Mouse (Mus musculus) liver, embryonic 14.5 days (tissue): ENCODE measurements at regions not wholly inside any gene's neighbourhood (a gene's known extent, or its start where the extent isn't known, plus 50 kb on each side); places are given as distances from the start of the nearest gene placed in this dataset.

Source experiments
- ATAC-seq: fragments of 200-750 bp; cut with Nextera tagmentation; 2 replicates; pipeline ENCODE4 v1.8.0; 2017; ENCODE audit warnings: moderate number of reproducible peaks, mild to moderate bottlenecking, moderate library complexity; ENCODE audit not compliant: insufficient read depth
- DNase-seq, 3 experiments: peaks; one replicate each; pipeline ENCODE4 v3.0.0-alpha.2; 2012 to 2013; ENCODE audit warnings: low read depth in 3 of 3, low spot score in 3 of 3
- H3K27ac ChIP-seq: fragments of 300-500 bp; sonication (generic); 2 replicates; pipeline ENCODE4 v1.5.1; 2014; ENCODE audit warnings: moderate library complexity, mild to moderate bottlenecking, control low read depth, inconsistent platforms
- H3K27me3 ChIP-seq: fragments of 300-500 bp; sonication (generic); 2 replicates; pipeline ENCODE4 v1.6.1; 2014; ENCODE audit warnings: mild to moderate bottlenecking, low read length, moderate library complexity; ENCODE audit not compliant: control insufficient read depth, insufficient read depth
- H3K36me3 ChIP-seq: fragments of 300-500 bp; sonication (generic); replicated peaks from 2 replicates; pipeline ENCODE4 v1.6.1; 2014; ENCODE audit warnings: low read depth; ENCODE audit not compliant: control insufficient read depth, insufficient read depth
- H3K4me1 ChIP-seq, 2 experiments: fragments of 200-500 bp in 1 of 2; fragments of 300-500 bp in 1 of 2; sonication (generic) in 1 of 2; replicated peaks; 2 replicates each; pipeline ENCODE4 v1.6.1; 2012 to 2014; ENCODE audit warnings: antibody characterized with exemption in 1 of 2, inconsistent platforms in 1 of 2, low read length in 1 of 2; ENCODE audit not compliant: control insufficient read depth in 2 of 2, insufficient read depth in 2 of 2
- H3K4me2 ChIP-seq: fragments of 300-500 bp; sonication (generic); 2 replicates; pipeline ENCODE4 v1.6.1; 2014; ENCODE audit warnings: low read depth, mild to moderate bottlenecking, control low read depth, moderate library complexity
- H3K4me3 ChIP-seq, 2 experiments: fragments of 200-500 bp in 1 of 2; fragments of 300-500 bp in 1 of 2; sonication (generic) in 1 of 2; 2 replicates each; pipeline ENCODE4 v1.5.1; 2012 to 2014; ENCODE audit warnings: low read depth in 2 of 2, low read length in 2 of 2, mild to moderate bottlenecking in 2 of 2, control low read depth in 1 of 2, inconsistent platforms in 1 of 2, moderate library complexity in 1 of 2; ENCODE audit not compliant: insufficient read depth in 1 of 2
- H3K9ac ChIP-seq: fragments of 300-500 bp; sonication (generic); replicated peaks from 2 replicates; pipeline ENCODE4 v1.6.1; 2014; ENCODE audit warnings: mild to moderate bottlenecking, control low read depth, moderate library complexity
- H3K9me3 ChIP-seq: fragments of 300-500 bp; sonication (generic); 2 replicates; pipeline ENCODE4 v1.6.1; 2016; ENCODE audit warnings: low read length, mixed read lengths; ENCODE audit not compliant: control insufficient read depth
- CTCF ChIP-seq: IDR thresholded peaks from 2 replicates; pipeline ENCODE4 v1.5.1; 2016; ENCODE audit warnings: antibody characterized with exemption, low read depth, control low read depth
- EP300 ChIP-seq: IDR thresholded peaks from 2 replicates; pipeline ENCODE4 v1.6.1; 2016; ENCODE audit warnings: antibody characterized with exemption, low read depth
- WGBS: fragments of 180-500 bp; shearing (Covaris S2); extraction: QIAGEN DNeasy Blood & Tissue Kit; methylation state at CpG from one replicate; pipeline ENCODE4 v1.1.7; 2014; ENCODE audit not compliant: insufficient replicate concordance; 5-methylcytosine and 5-hydroxymethylcytosine counted together

GRCm38 (mm10) chr1:66099562-66100444, 75.3 kb upstream of the Map2 start:
- DNase-seq (no peak), ATAC-seq (no peak)
- H3K4me2 ChIP-seq, result no peak overlapping the region
- no peak for TF ChIP-seq EP300
- TF ChIP-seq CTCF, result peak; percentile 18; the same call in 1 of the 2 replicates
- no peak overlapping the region for H3K27ac ChIP-seq
- no peaks in the 10 kb centered on the region for H3K9me3 ChIP-seq
- H3K9ac ChIP-seq, result no peak overlapping the region
- H3K4me3 ChIP-seq, result no peak overlapping the region
- no peaks in the 10 kb centered on the region for H3K4me1 ChIP-seq
- H3K36me3 ChIP-seq, result no peaks in the 10 kb centered on the region
- no peaks in the 10 kb centered on the region for H3K27me3 ChIP-seq
- WGBS, result 53% methylated on average over 5 of the region's 5 CpGs

GRCm38 (mm10) chr1:66101419-66101818, 73.7 kb upstream of the Map2 start:
- Histone ChIP-seq H3K4me1 (no peaks in the 10 kb centered on the region), H3K36me3 (no peaks in the 10 kb centered on the region), H3K27me3 (no peaks in the 10 kb centered on the region), H3K4me2 (no peak overlapping the region), H3K9me3 (no peaks in the 10 kb centered on the region), H3K27ac (no peak overlapping the region), H3K9ac (no peak overlapping the region), H3K4me3 (no peak overlapping the region)
- DNase-seq, result peak in 1 of 3 experiments; percentile 0
- 25% methylated on average over 2 of the region's 2 CpGs for WGBS
- no peak for ATAC-seq
- TF ChIP-seq CTCF (no peak), EP300 (no peak)

- no peak overlapping the region for H3K4me2 ChIP-seq
- no peaks in the 10 kb centered on the region for H3K4me1 ChIP-seq
- H3K4me3 ChIP-seq, result no peak overlapping the region
- H3K27ac ChIP-seq, result no peak overlapping the region
- H3K36me3 ChIP-seq, result no peaks in the 10 kb centered on the region
- H3K9ac ChIP-seq, result no peak overlapping the region
- WGBS, result 21% methylated on average over 1 of the region's 1 CpGs
- H3K9me3 ChIP-seq, result no peaks in the 10 kb centered on the region
- ATAC-seq, result no peak
- no peaks in the 10 kb centered on the region for H3K27me3 ChIP-seq
- no peak; the same call in 1 of the 2 replicates for TF ChIP-seq CTCF
- no peak for TF ChIP-seq EP300
- DNase-seq, result no peak
These were observed 70.6 kb upstream of the Map2 start for GRCm38 (mm10) chr1:66104493-66104892.

GRCm38 (mm10) chr1:66105206-66105605, 69.9 kb upstream of the Map2 start:
- Histone ChIP-seq H3K4me3 (no peak overlapping the region), H3K36me3 (no peaks in the 10 kb centered on the region), H3K4me1 (no peaks in the 10 kb centered on the region), H3K4me2 (no peak overlapping the region), H3K9ac (no peak overlapping the region), H3K27me3 (no peaks in the 10 kb centered on the region), H3K9me3 (no peaks in the 10 kb centered on the region), H3K27ac (no peak overlapping the region)
- 59% methylated on average over 4 of the region's 5 CpGs for WGBS
- DNase-seq (no peak), ATAC-seq (no peak)
- TF ChIP-seq CTCF (no peak), EP300 (no peak)

GRCm38 (mm10) chr1:66108051-66108450, 67.0 kb upstream of the Map2 start:
- Histone ChIP-seq H3K27ac (no peak overlapping the region), H3K4me1 (no peaks in the 10 kb centered on the region), H3K27me3 (no peaks in the 10 kb centered on the region), H3K9me3 (no peaks in the 10 kb centered on the region), H3K36me3 (no peaks in the 10 kb centered on the region), H3K4me3 (no peak overlapping the region), H3K9ac (no peak overlapping the region), H3K4me2 (no peak overlapping the region)
- no peak for ATAC-seq
- TF ChIP-seq CTCF (no peak), EP300 (no peak)
- DNase-seq, result no peak
- WGBS, result 48% methylated on average over 3 of the region's 3 CpGs
